Mouse (Mus musculus) MEL (cell line): ENCODE data around the gene C1qtnf5. TPM values are rescaled to one million over a fixed set of nuclear protein-coding genes. Genes with fewer than 3 reads are reported as not detected.

Source experiments
- DNase-seq: peaks from one replicate; pipeline ENCODE4 v3.0.0; 2011; ENCODE audit warnings: low read depth, low spot score
- H3K27ac ChIP-seq: 2 replicates; pipeline ENCODE4 v1.5.1; 2012; ENCODE audit warnings: low read depth, mild to moderate bottlenecking, control low read depth, low read length, moderate library complexity; ENCODE audit not compliant: control insufficient read depth
- H3K27me3 ChIP-seq, 2 experiments: fragments of 150-350 bp in 1 of 2; sonication (generic) in 1 of 2; 2 replicates each; pipeline ENCODE4 v1.6.1; 2012; ENCODE audit warnings: low read length in 2 of 2, mild to moderate bottlenecking in 2 of 2, improper control_type of control experiment in 1 of 2, moderate library complexity in 1 of 2; ENCODE audit not compliant: insufficient read depth in 2 of 2, control insufficient read depth in 1 of 2
- H3K36me3 ChIP-seq, 2 experiments: 2 replicates each; pipeline ENCODE4 v1.6.1; 2012 to 2014; ENCODE audit warnings: low read length in 2 of 2, improper control_type of control experiment in 1 of 2, inconsistent platforms in 1 of 2, mild to moderate bottlenecking in 1 of 2; ENCODE audit not compliant: insufficient read depth in 2 of 2, control insufficient read depth in 1 of 2
- H3K4me1 ChIP-seq, 2 experiments: fragments of 150-350 bp in 1 of 2; sonication (generic) in 1 of 2; 2 replicates each; pipeline ENCODE4 v1.6.1; 2012; ENCODE audit warnings: low read length in 2 of 2, improper control_type of control experiment in 1 of 2, mild to moderate bottlenecking in 1 of 2; ENCODE audit not compliant: insufficient read depth in 2 of 2, control insufficient read depth in 1 of 2
- H3K4me3 ChIP-seq, 2 experiments: fragments of 150-350 bp in 1 of 2; sonication (generic) in 1 of 2; 2 replicates each; pipeline ENCODE4 v1.5.1; 2012; ENCODE audit warnings: low read depth in 2 of 2, low read length in 2 of 2, mild to moderate bottlenecking in 2 of 2, moderate library complexity in 2 of 2, control low read depth in 1 of 2, improper control_type of control experiment in 1 of 2; ENCODE audit not compliant: control insufficient read depth in 1 of 2, insufficient read depth in 1 of 2
- H3K79me2 ChIP-seq: 2 replicates; pipeline ENCODE4 v1.6.1; 2012; ENCODE audit warnings: mild to moderate bottlenecking, low read length, moderate library complexity; ENCODE audit not compliant: control insufficient read depth, poor library complexity, insufficient read depth
- H3K9ac ChIP-seq: 2 replicates; pipeline ENCODE4 v1.6.1; 2012; ENCODE audit warnings: low read depth, mild to moderate bottlenecking, control low read depth, low read length, moderate library complexity; ENCODE audit not compliant: control insufficient read depth, poor library complexity, severe bottlenecking
- H3K9me3 ChIP-seq: fragments of 150-350 bp; sonication (generic); replicated peaks from 2 replicates; pipeline ENCODE4 v1.6.1; 2012; ENCODE audit warnings: mild to moderate bottlenecking, low read length, improper control_type of control experiment, moderate library complexity; ENCODE audit not compliant: insufficient read depth
- E2F4 ChIP-seq: IDR thresholded peaks from 2 replicates; pipeline ENCODE4 v1.6.1; 2011; ENCODE audit warnings: low read depth, low read length, improper control_type of control experiment, borderline replicate concordance
- ETS1 ChIP-seq: IDR thresholded peaks from 2 replicates; pipeline ENCODE4 v1.6.1; 2012; ENCODE audit warnings: low read depth, mild to moderate bottlenecking, inconsistent platforms, low read length, improper control_type of control experiment, moderate library complexity
- GABPA ChIP-seq: IDR thresholded peaks from 2 replicates; pipeline ENCODE4 v1.6.1; 2012; ENCODE audit warnings: low read depth, mild to moderate bottlenecking, inconsistent platforms, low read length, improper control_type of control experiment, moderate library complexity
- GATA1 ChIP-seq: IDR thresholded peaks from 2 replicates; pipeline ENCODE4 v1.6.1; 2011; ENCODE audit warnings: low read depth, low read length, improper control_type of control experiment
- HCFC1 ChIP-seq: IDR thresholded peaks from 2 replicates; pipeline ENCODE4 v1.6.1; 2012; ENCODE audit warnings: low read depth, mild to moderate bottlenecking, inconsistent platforms, low read length, improper control_type of control experiment, moderate library complexity
- KAT2A ChIP-seq: conservative IDR thresholded peaks from 2 replicates; pipeline ENCODE4 v1.6.1; 2012; ENCODE audit warnings: low read depth, low read length, improper control_type of control experiment, inconsistent platforms
- MYC ChIP-seq: IDR thresholded peaks from 2 replicates; pipeline ENCODE4 v1.6.1; 2011; ENCODE audit warnings: low read depth, mild to moderate bottlenecking, low read length, improper control_type of control experiment, moderate library complexity
- NELFE ChIP-seq: IDR thresholded peaks from 2 replicates; pipeline ENCODE4 v1.6.1; 2011; ENCODE audit warnings: low read depth, low read length, improper control_type of control experiment
- SIN3A ChIP-seq: IDR thresholded peaks from 2 replicates; pipeline ENCODE4 v1.6.1; 2012; ENCODE audit warnings: low read length, improper control_type of control experiment, inconsistent platforms
- SMC3 ChIP-seq: IDR thresholded peaks from 2 replicates; pipeline ENCODE4 v1.6.1; 2011; ENCODE audit warnings: low read depth, low read length, improper control_type of control experiment
- TAL1 ChIP-seq: IDR thresholded peaks from 2 replicates; pipeline ENCODE4 v1.6.1; 2012; ENCODE audit warnings: mild to moderate bottlenecking, inconsistent platforms, low read length, moderate library complexity, mixed read lengths
- TCF12 ChIP-seq: IDR thresholded peaks from 2 replicates; pipeline ENCODE4 v1.6.1; 2014; ENCODE audit warnings: low read depth, mild to moderate bottlenecking, inconsistent platforms, low read length, improper control_type of control experiment, moderate library complexity
- UBTF ChIP-seq: IDR thresholded peaks from 2 replicates; pipeline ENCODE4 v1.6.1; 2012; ENCODE audit warnings: low read depth, mild to moderate bottlenecking, inconsistent platforms, low read length, improper control_type of control experiment, moderate library complexity, borderline replicate concordance; ENCODE audit not compliant: insufficient read depth
- ZC3H11A ChIP-seq: IDR thresholded peaks from 2 replicates; pipeline ENCODE4 v1.6.1; 2012; ENCODE audit warnings: low read depth, mild to moderate bottlenecking, inconsistent platforms, low read length, improper control_type of control experiment
- ZNF384 ChIP-seq: IDR thresholded peaks from 2 replicates; pipeline ENCODE4 v1.6.1; 2012; ENCODE audit warnings: low read depth, mild to moderate bottlenecking, inconsistent platforms, low read length, improper control_type of control experiment
- polyA plus RNA-seq, 2 experiments: library from polyadenylated mRNA; stranded (reverse) in 1 of 2; unstranded in 1 of 2; fragments of >175 nt in 1 of 2; fragments of >200 nt in 1 of 2; gene quantifications; 2 replicates each; pipeline versions ENCODE4 v1.2.1 to v1.2.4; 2012; ENCODE audit warnings: low replicate concordance in 2 of 2, low read depth in 1 of 2; ENCODE audit not compliant: insufficient read length in 2 of 2, insufficient read depth in 1 of 2, missing spikeins in 1 of 2
- total RNA-seq: library from RNA; depleted of rRNA; stranded (reverse); fragments of 300-350 nt; gene quantifications from 2 replicates; pipeline ENCODE4 v1.2.3, GENCODE M21; 2012

The C1qtnf5 gene
- total and polyA plus RNA-seq, 3 experiments, result 0.13 to 0.19 TPM; not detected in 1

- TF ChIP-seq TAL1, result no peak
- H3K9me3 ChIP-seq, result no peaks in the 10 kb centered on the region
- H3K9ac ChIP-seq, result no peak overlapping the region
These were observed 29.7 kb upstream of the C1qtnf5 start for GRCm38 (mm10) chr9:44077266-44077910.

GRCm38 (mm10) chr9:44078136-44078797 is 28.8 kb upstream of the C1qtnf5 start:
- peaks cover 0 to 3% of the 10 kb centered on the region in 2 experiments; a peak in 1 of 4 replicates for H3K36me3 ChIP-seq
- no peaks in the 10 kb centered on the region for H3K79me2 ChIP-seq
- H3K4me3 ChIP-seq, result no peak overlapping the region
- TF ChIP-seq MYC (no peak), HCFC1 (no peak), ETS1 (no peak), KAT2A (no peak), SMC3 (no peak), E2F4 (no peak), GABPA (no peak), TCF12 (no peak), TAL1 (no peak), SIN3A (no peak), ZNF384 (no peak), GATA1 (no peak), NELFE (no peak), ZC3H11A (no peak), UBTF (no peak)
- DNase-seq, result no peak
- no peaks in the 10 kb centered on the region for H3K9me3 ChIP-seq
- H3K4me1 ChIP-seq, result peaks cover 0 to 11% of the 10 kb centered on the region in 2 experiments; a peak in 2 of 4 replicates
- H3K9ac ChIP-seq, result no peak overlapping the region
- no peaks in the 10 kb centered on the region for H3K27me3 ChIP-seq
- no peak overlapping the region for H3K27ac ChIP-seq

More at GRCm38 (mm10) chr9:44077266-44077910, 29.7 kb upstream of the C1qtnf5 start:
- H3K36me3 ChIP-seq, result peaks cover 0 to 3% of the 10 kb centered on the region in 2 experiments; a peak in 1 of 4 replicates
- peaks cover 0 to 11% of the 10 kb centered on the region in 2 experiments; a peak in 2 of 4 replicates for H3K4me1 ChIP-seq
- H3K27me3 ChIP-seq, result no peaks in the 10 kb centered on the region
- H3K79me2 ChIP-seq, result no peaks in the 10 kb centered on the region
- no peak overlapping the region for H3K27ac ChIP-seq
- no peak overlapping the region for H3K4me3 ChIP-seq
- no peak for DNase-seq
